Mouse (Mus musculus): ENCODE measurements around the gene Olfr287. TPM values are rescaled to one million over a fixed set of nuclear protein-coding genes. Genes with fewer than 3 reads are reported as not detected.

Olfr287 gene
- polyA plus RNA-seq, 1 experiment from 2014 or later = not detected

DNA sequence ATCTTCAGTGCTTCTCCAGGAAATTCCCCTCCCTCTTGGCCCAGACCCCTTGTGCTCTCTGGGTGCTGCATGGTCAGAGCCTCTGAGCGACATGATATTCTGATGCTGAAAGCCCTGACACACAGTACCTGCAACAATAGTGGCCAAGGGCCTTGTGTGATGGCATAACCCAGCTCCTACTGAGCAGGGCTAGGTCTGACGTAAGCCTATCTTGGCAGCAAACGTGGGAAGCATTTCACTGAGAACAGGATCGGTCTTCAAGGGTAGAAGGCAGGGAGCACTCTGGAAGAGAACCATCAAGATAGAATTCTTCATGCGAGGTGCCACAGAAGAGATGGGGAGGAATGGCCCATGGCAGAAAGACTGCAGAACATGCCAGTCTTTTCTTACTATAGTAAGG is 55.3 kb downstream of the Olfr287 start, which contains the start of gene Asb8:
TSS of gene Asb8 (minus strand) at position 101 of the 400 bp plus-strand sequence.
- 68% methylated on average over 5 of the region's 5 CpGs for WGBS
- Histone ChIP-seq H3K36me3 (ENCODE audit: control insufficient read depth, insufficient read depth, low read length) (no peaks in the 10 kb centered on the region), H3K27me3 (replicated peaks; ENCODE audit: control insufficient read depth, insufficient read depth, low read length) (peaks cover 63% of the 10 kb centered on the region), H3K4me1 (replicated peaks; ENCODE audit: control insufficient read depth, insufficient read depth, low read length) (no peaks in the 10 kb centered on the region), H3K9me3 (ENCODE audit: control insufficient read depth, low read length) (no peaks in the 10 kb centered on the region), H3K4me2 (no peak within 1 kb of the TSS), H3K4me3 (ENCODE audit: low read depth, low read length) (no peak within 1 kb of the TSS), H3K9ac (ENCODE audit: low read depth, low read length) (no peak within 1 kb of the TSS), H3K27ac (ENCODE audit: low read depth, low read length) (no peak within 1 kb of the TSS)
- DNase-seq (ENCODE audit: low spot score) = no peak
- no peak for ATAC-seq (replicated peaks; ENCODE audit: low FRiP score)

DNA sequence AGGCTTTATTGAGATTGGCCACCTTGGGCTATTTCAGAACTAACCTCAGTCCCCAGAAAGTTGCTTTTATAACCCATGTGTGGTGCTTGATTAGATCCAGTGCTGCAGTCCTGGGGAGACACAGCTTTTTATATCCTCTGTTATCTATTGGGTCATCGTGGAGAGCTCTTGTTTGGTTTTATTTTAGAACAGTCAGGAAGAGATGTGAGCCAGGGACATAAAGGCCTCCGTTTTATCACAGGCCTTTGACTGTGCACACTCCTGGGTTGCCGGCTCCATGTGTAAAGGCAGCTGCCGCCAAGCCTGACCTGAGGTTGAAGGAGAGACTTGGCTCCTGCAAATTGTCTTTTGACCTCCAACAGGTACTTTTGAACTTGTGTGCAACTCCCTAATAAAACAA is 58.3 kb downstream of the Olfr287 start:
- Histone ChIP-seq H3K9ac (ENCODE audit: low read depth, low read length) (no peak overlapping the region), H3K4me1 (replicated peaks; ENCODE audit: control insufficient read depth, insufficient read depth, low read length) (no peaks in the 10 kb centered on the region), H3K36me3 (ENCODE audit: control insufficient read depth, insufficient read depth, low read length) (no peaks in the 10 kb centered on the region), H3K27me3 (replicated peaks; ENCODE audit: control insufficient read depth, insufficient read depth, low read length) (peaks cover 34% of the 10 kb centered on the region), H3K4me3 (ENCODE audit: low read depth, low read length) (no peak overlapping the region), H3K4me2 (no peak overlapping the region), H3K27ac (ENCODE audit: low read depth, low read length) (no peak overlapping the region), H3K9me3 (ENCODE audit: control insufficient read depth, low read length) (no peaks in the 10 kb centered on the region)
- WGBS = 51% methylated on average over 4 of the region's 4 CpGs
- no peak for ATAC-seq (replicated peaks; ENCODE audit: low FRiP score)
- DNase-seq (ENCODE audit: low spot score) = no peak

DNA sequence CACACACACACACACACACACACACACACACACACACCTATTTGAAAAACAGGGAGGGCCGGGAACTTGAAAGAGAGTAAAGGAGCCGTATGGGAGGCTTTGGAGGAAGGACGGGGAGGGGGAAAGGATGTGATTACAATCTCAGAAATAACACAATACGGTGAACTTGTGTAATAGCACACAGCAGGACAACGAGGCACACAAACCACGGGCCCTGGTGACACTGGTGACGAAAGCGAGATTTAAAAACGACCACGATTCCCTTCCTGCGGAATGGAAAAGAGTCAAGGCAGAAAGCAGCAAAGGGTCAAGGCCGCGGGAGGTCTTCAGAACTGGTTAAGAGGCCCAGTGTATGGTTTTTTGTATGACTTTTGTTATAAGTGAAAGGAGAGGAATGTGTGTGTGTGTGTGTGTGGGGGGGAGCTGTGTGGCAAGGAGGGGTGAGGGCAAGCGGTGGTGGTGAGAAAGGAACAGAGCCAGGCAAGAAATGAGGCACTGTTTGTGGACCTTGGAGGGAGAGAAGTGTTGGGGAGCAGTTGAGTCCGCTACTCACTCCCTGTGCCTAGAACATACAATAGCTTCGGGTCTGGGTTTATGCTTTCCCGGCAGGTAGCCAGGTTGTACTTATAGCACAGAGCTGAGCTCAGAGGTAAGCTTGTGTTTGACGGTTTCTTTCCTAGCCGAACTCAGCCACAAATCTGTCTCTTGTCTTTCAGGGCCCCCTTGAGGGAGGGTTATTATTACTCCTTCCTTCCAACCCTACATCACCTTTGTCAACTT is 59.6 kb downstream of the Olfr287 start:
- no peak overlapping the region for H3K27ac ChIP-seq (ENCODE audit: low read depth, low read length)

DNA sequence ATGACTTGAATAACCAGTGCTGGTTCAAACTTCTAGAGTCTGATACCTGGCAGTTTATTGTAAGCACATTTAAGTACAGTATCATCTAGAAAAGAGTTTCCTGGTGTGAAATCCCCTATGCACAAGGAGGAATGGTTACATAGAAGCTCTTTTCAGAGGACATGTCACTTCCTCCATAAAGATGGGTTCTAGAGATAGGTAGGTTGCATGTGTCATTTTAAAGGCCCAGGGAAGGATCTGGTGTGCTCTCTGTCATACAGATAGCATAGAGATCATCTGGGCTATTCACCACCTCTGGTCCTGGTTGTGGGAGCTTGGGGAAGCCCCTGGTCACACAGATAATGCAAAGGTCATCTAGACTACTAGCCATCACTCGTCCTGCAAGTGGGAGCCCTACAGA is 63.6 kb downstream of the Olfr287 start:
- H3K27ac ChIP-seq (ENCODE audit: low read depth, low read length) = no peak overlapping the region
- no peak overlapping the region for H3K9ac ChIP-seq (ENCODE audit: low read depth, low read length)
- no peaks in the 10 kb centered on the region for H3K9me3 ChIP-seq (ENCODE audit: control insufficient read depth, low read length)
- peaks cover 4% of the 10 kb centered on the region; the same call in 1 of the 2 replicates for H3K27me3 ChIP-seq (replicated peaks; ENCODE audit: control insufficient read depth, insufficient read depth, low read length)
- H3K36me3 ChIP-seq (ENCODE audit: control insufficient read depth, insufficient read depth, low read length) = no peaks in the 10 kb centered on the region
- 37% methylated on average over 1 of the region's 1 CpGs for WGBS
- ATAC-seq (replicated peaks; ENCODE audit: low FRiP score) = no peak
- no peak for DNase-seq (ENCODE audit: low spot score)
- H3K4me1 ChIP-seq (replicated peaks; ENCODE audit: control insufficient read depth, insufficient read depth, low read length) = no peaks in the 10 kb centered on the region
- H3K4me2 ChIP-seq = no peak overlapping the region
- no peak overlapping the region for H3K4me3 ChIP-seq (ENCODE audit: low read depth, low read length)

More for the DNA sequence above, 59.6 kb downstream of the Olfr287 start:
- Histone ChIP-seq H3K4me1 (replicated peaks; ENCODE audit: control insufficient read depth, insufficient read depth, low read length) (no peaks in the 10 kb centered on the region), H3K4me3 (ENCODE audit: low read depth, low read length) (no peak overlapping the region), H3K9me3 (ENCODE audit: control insufficient read depth, low read length) (no peaks in the 10 kb centered on the region), H3K36me3 (ENCODE audit: control insufficient read depth, insufficient read depth, low read length) (no peaks in the 10 kb centered on the region), H3K9ac (ENCODE audit: low read depth, low read length) (no peak overlapping the region), H3K4me2 (no peak overlapping the region), H3K27me3 (replicated peaks; ENCODE audit: control insufficient read depth, insufficient read depth, low read length) (peaks cover 20% of the 10 kb centered on the region)
- ATAC-seq (replicated peaks; ENCODE audit: low FRiP score) (no peak), DNase-seq (ENCODE audit: low spot score) (no peak)
- 62% methylated on average over 19 of the region's 19 CpGs for WGBS

Other genes starting within 250 kb of the Olfr287 start
- gene Col2a1, start 216.4 kb downstream of the Olfr287 start, polyA plus RNA-seq (2014; fragmentation: Nextera tagmentation; extraction: Ambion mirVana) = 6.5 and 7.0 TPM in 2 replicates
- gene Pfkm, start 128.5 kb downstream of the Olfr287 start, polyA plus RNA-seq (2014; fragmentation: Nextera tagmentation; extraction: Ambion mirVana) = 37.2 and 42.5 TPM in 2 replicates
- 37.9 and 38.6 TPM in 2 replicates for gene Senp1, start 127.3 kb downstream of the Olfr287 start, polyA plus RNA-seq (2014; fragmentation: Nextera tagmentation; extraction: Ambion mirVana)
- gene Asb8, start 55.4 kb downstream of the Olfr287 start, polyA plus RNA-seq (2014; fragmentation: Nextera tagmentation; extraction: Ambion mirVana) = 37.2 and 42.5 TPM in 2 replicates
- gene Ccdc184, start 53.9 kb downstream of the Olfr287 start, polyA plus RNA-seq (2014; fragmentation: Nextera tagmentation; extraction: Ambion mirVana) = not detected in 2 replicates
- not detected in 2 replicates for gene Olfr288, start 25.5 kb downstream of the Olfr287 start, polyA plus RNA-seq (2014; fragmentation: Nextera tagmentation; extraction: Ambion mirVana)
- not detected in 2 replicates for gene Gm44579, start 79 bp downstream of the Olfr287 start, polyA plus RNA-seq (2014; fragmentation: Nextera tagmentation; extraction: Ambion mirVana)
- not detected in 2 replicates for gene Olfr286, start 13.4 kb upstream of the Olfr287 start, polyA plus RNA-seq (2014; fragmentation: Nextera tagmentation; extraction: Ambion mirVana)
- not detected in 2 replicates for gene H1fnt, start 36.2 kb upstream of the Olfr287 start, polyA plus RNA-seq (2014; fragmentation: Nextera tagmentation; extraction: Ambion mirVana)
- 0.18 and 0.27 TPM in 2 replicates for gene Zfp641, start 75.1 kb upstream of the Olfr287 start, polyA plus RNA-seq (2014; fragmentation: Nextera tagmentation; extraction: Ambion mirVana)
- gene Olfr285, start 96.3 kb upstream of the Olfr287 start, polyA plus RNA-seq (2014; fragmentation: Nextera tagmentation; extraction: Ambion mirVana) = not detected in 2 replicates
- not detected in 2 replicates for gene Olfr284, start 119.9 kb upstream of the Olfr287 start, polyA plus RNA-seq (2014; fragmentation: Nextera tagmentation; extraction: Ambion mirVana)
- not detected in 2 replicates for gene Olfr283, start 159.9 kb upstream of the Olfr287 start, polyA plus RNA-seq (2014; fragmentation: Nextera tagmentation; extraction: Ambion mirVana)
- not detected in 2 replicates for gene Olfr282, start 210.2 kb upstream of the Olfr287 start, polyA plus RNA-seq (2014; fragmentation: Nextera tagmentation; extraction: Ambion mirVana)
- gene Olfr281, start 231.5 kb upstream of the Olfr287 start, polyA plus RNA-seq (2014; fragmentation: Nextera tagmentation; extraction: Ambion mirVana) = not detected in 2 replicates
- not detected in 2 replicates for gene OR5BS1P, start 248.8 kb upstream of the Olfr287 start, polyA plus RNA-seq (2014; fragmentation: Nextera tagmentation; extraction: Ambion mirVana)

Data from liver, embryonic 11.5 days (tissue).